Mouse (Mus musculus) erythroblast, embryonic 14.5 days (primary cell): Measurements from ENCODE around the gene Slc7a1.

ENCODE experiments used
- GATA1 ChIP-seq: IDR thresholded peaks from 2 replicates; pipeline ENCODE4 v1.6.1; 2012; ENCODE audit warnings: low read length, inconsistent platforms, mixed read lengths
- TAL1 ChIP-seq: IDR thresholded peaks from 3 replicates; pipeline ENCODE4 v1.6.1; 2012; ENCODE audit warnings: low read length, inconsistent platforms, mixed read lengths

DNA sequence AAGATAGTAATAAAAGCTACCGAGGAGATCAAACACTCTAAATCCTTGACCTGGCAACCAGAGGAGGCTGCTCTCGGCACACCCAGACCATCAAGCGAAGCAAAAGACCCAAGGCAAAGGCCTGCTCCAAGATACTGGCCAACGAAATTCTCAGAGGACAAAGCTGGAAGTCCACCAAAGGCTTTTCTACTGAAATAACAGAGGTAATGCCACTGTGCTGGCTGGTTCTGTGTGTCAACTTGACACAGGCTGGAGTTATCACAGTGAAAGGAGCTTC lies 21.5 kb downstream of the Slc7a1 start:
- TF ChIP-seq GATA1 (no peak), TAL1 (no peak)
